Mouse (Mus musculus): Measurements from ENCODE around the gene Cdk5rap2. TPM values are rescaled to one million over a fixed set of nuclear protein-coding genes. Genes with fewer than 3 reads are reported as not detected.

The Cdk5rap2 gene
- polyA plus RNA-seq, 1 experiment from 2014 or later, result 6.5 TPM

- Histone ChIP-seq H3K4me1 (ENCODE audit: control insufficient read depth, low read depth, low read length) (no peaks in the 10 kb centered on the region), H3K27me3 (ENCODE audit: control insufficient read depth, insufficient read depth, low read depth, low read length) (no peaks in the 10 kb centered on the region), H3K4me2 (ENCODE audit: low read depth, low read length) (no peak overlapping the region), H3K9me3 (replicated peaks; ENCODE audit: control insufficient read depth, low read length) (no peaks in the 10 kb centered on the region), H3K9ac (ENCODE audit: low read depth, low read length) (no peak overlapping the region), H3K4me3 (ENCODE audit: low read depth, low read length) (no peak overlapping the region), H3K27ac (ENCODE audit: low read length) (no peak overlapping the region), H3K36me3 (ENCODE audit: control insufficient read depth, insufficient read depth) (peaks cover 7% of the 10 kb centered on the region)
- WGBS (ENCODE audit: insufficient replicate concordance), result 62% methylated on average over 5 of the region's 5 CpGs
- no peak for ATAC-seq (ENCODE audit: low read depth)
Observed at GRCm38 (mm10) chr4:70399476-70399875, 10.8 kb downstream of the Cdk5rap2 start.

GRCm38 (mm10) chr4:70399074-70399473 lies 11.2 kb downstream of the Cdk5rap2 start:
- Histone ChIP-seq H3K4me1 (ENCODE audit: control insufficient read depth, low read depth, low read length) (no peaks in the 10 kb centered on the region), H3K4me3 (ENCODE audit: low read depth, low read length) (no peak overlapping the region), H3K27ac (ENCODE audit: low read length) (no peak overlapping the region), H3K9me3 (replicated peaks; ENCODE audit: control insufficient read depth, low read length) (no peaks in the 10 kb centered on the region), H3K27me3 (ENCODE audit: control insufficient read depth, insufficient read depth, low read depth, low read length) (no peaks in the 10 kb centered on the region), H3K4me2 (ENCODE audit: low read depth, low read length) (no peak overlapping the region), H3K36me3 (ENCODE audit: control insufficient read depth, insufficient read depth) (peaks cover 7% of the 10 kb centered on the region), H3K9ac (ENCODE audit: low read depth, low read length) (no peak overlapping the region)
- no peak for ATAC-seq (ENCODE audit: low read depth)
- 77% methylated on average over 2 of the region's 2 CpGs for WGBS (ENCODE audit: insufficient replicate concordance)

GRCm38 (mm10) chr4:70398088-70398487 lies 12.2 kb downstream of the Cdk5rap2 start:
- Histone ChIP-seq H3K27ac (ENCODE audit: low read length) (no peak overlapping the region), H3K36me3 (ENCODE audit: control insufficient read depth, insufficient read depth) (peaks cover 7% of the 10 kb centered on the region)

GRCm38 (mm10) chr4:70396701-70397100 lies 13.5 kb downstream of the Cdk5rap2 start:
- H3K27ac ChIP-seq (ENCODE audit: low read length), result no peak overlapping the region
- WGBS (ENCODE audit: insufficient replicate concordance), result 73% methylated on average over 5 of the region's 5 CpGs
- H3K4me2 ChIP-seq (ENCODE audit: low read depth, low read length), result no peak overlapping the region
- H3K27me3 ChIP-seq (ENCODE audit: control insufficient read depth, insufficient read depth, low read depth, low read length), result no peaks in the 10 kb centered on the region
- H3K4me1 ChIP-seq (ENCODE audit: control insufficient read depth, low read depth, low read length), result no peaks in the 10 kb centered on the region
- H3K36me3 ChIP-seq (ENCODE audit: control insufficient read depth, insufficient read depth), result peaks cover 7% of the 10 kb centered on the region
- H3K9me3 ChIP-seq (replicated peaks; ENCODE audit: control insufficient read depth, low read length), result no peaks in the 10 kb centered on the region
- ATAC-seq (ENCODE audit: low read depth), result no peak
- no peak overlapping the region for H3K4me3 ChIP-seq (ENCODE audit: low read depth, low read length)
- no peak overlapping the region for H3K9ac ChIP-seq (ENCODE audit: low read depth, low read length)

More at GRCm38 (mm10) chr4:70398088-70398487, 12.2 kb downstream of the Cdk5rap2 start:
- WGBS (ENCODE audit: insufficient replicate concordance), result 55% methylated on average over 4 of the region's 4 CpGs
- Histone ChIP-seq H3K4me2 (ENCODE audit: low read depth, low read length) (no peak overlapping the region), H3K27me3 (ENCODE audit: control insufficient read depth, insufficient read depth, low read depth, low read length) (no peaks in the 10 kb centered on the region), H3K4me3 (ENCODE audit: low read depth, low read length) (no peak overlapping the region), H3K9ac (ENCODE audit: low read depth, low read length) (no peak overlapping the region), H3K4me1 (ENCODE audit: control insufficient read depth, low read depth, low read length) (no peaks in the 10 kb centered on the region), H3K9me3 (replicated peaks; ENCODE audit: control insufficient read depth, low read length) (no peaks in the 10 kb centered on the region)
- no peak for ATAC-seq (ENCODE audit: low read depth)

- WGBS (ENCODE audit: insufficient replicate concordance), result 82% methylated on average over 2 of the region's 2 CpGs
- H3K9me3 ChIP-seq (replicated peaks; ENCODE audit: control insufficient read depth, low read length), result no peaks in the 10 kb centered on the region
- no peaks in the 10 kb centered on the region for H3K4me1 ChIP-seq (ENCODE audit: control insufficient read depth, low read depth, low read length)
- no peaks in the 10 kb centered on the region for H3K27me3 ChIP-seq (ENCODE audit: control insufficient read depth, insufficient read depth, low read depth, low read length)
- H3K36me3 ChIP-seq (ENCODE audit: control insufficient read depth, insufficient read depth), result no peaks in the 10 kb centered on the region
- no peak overlapping the region for H3K9ac ChIP-seq (ENCODE audit: low read depth, low read length)
- no peak for ATAC-seq (ENCODE audit: low read depth)
- no peak overlapping the region for H3K27ac ChIP-seq (ENCODE audit: low read length)
- no peak overlapping the region for H3K4me3 ChIP-seq (ENCODE audit: low read depth, low read length)
- no peak overlapping the region for H3K4me2 ChIP-seq (ENCODE audit: low read depth, low read length)
Observed at GRCm38 (mm10) chr4:70394736-70395135, 15.5 kb downstream of the Cdk5rap2 start.

GRCm38 (mm10) chr4:70391760-70392372 lies 18.4 kb downstream of the Cdk5rap2 start:
- Histone ChIP-seq H3K9me3 (replicated peaks; ENCODE audit: control insufficient read depth, low read length) (no peaks in the 10 kb centered on the region), H3K4me1 (ENCODE audit: control insufficient read depth, low read depth, low read length) (no peaks in the 10 kb centered on the region), H3K9ac (ENCODE audit: low read depth, low read length) (no peak overlapping the region), H3K4me3 (ENCODE audit: low read depth, low read length) (no peak overlapping the region), H3K4me2 (ENCODE audit: low read depth, low read length) (no peak overlapping the region), H3K27me3 (ENCODE audit: control insufficient read depth, insufficient read depth, low read depth, low read length) (no peaks in the 10 kb centered on the region), H3K27ac (ENCODE audit: low read length) (no peak overlapping the region), H3K36me3 (ENCODE audit: control insufficient read depth, insufficient read depth) (no peaks in the 10 kb centered on the region)
- ATAC-seq (ENCODE audit: low read depth), result no peak
- WGBS (ENCODE audit: insufficient replicate concordance), result 77% methylated on average over 11 of the region's 11 CpGs

GRCm38 (mm10) chr4:70391073-70391472 lies 19.2 kb downstream of the Cdk5rap2 start:
- WGBS (ENCODE audit: insufficient replicate concordance), result 82% methylated on average over 9 of the region's 9 CpGs
- Histone ChIP-seq H3K36me3 (ENCODE audit: control insufficient read depth, insufficient read depth) (no peaks in the 10 kb centered on the region), H3K4me1 (ENCODE audit: control insufficient read depth, low read depth, low read length) (no peaks in the 10 kb centered on the region), H3K4me2 (ENCODE audit: low read depth, low read length) (no peak overlapping the region), H3K4me3 (ENCODE audit: low read depth, low read length) (no peak overlapping the region), H3K9me3 (replicated peaks; ENCODE audit: control insufficient read depth, low read length) (no peaks in the 10 kb centered on the region), H3K27me3 (ENCODE audit: control insufficient read depth, insufficient read depth, low read depth, low read length) (no peaks in the 10 kb centered on the region), H3K9ac (ENCODE audit: low read depth, low read length) (no peak overlapping the region), H3K27ac (ENCODE audit: low read length) (no peak overlapping the region)
- no peak for ATAC-seq (ENCODE audit: low read depth)

- no peak for ATAC-seq (ENCODE audit: low read depth)
- no peak overlapping the region for H3K4me2 ChIP-seq (ENCODE audit: low read depth, low read length)
- H3K27me3 ChIP-seq (ENCODE audit: control insufficient read depth, insufficient read depth, low read depth, low read length), result no peaks in the 10 kb centered on the region
- H3K4me1 ChIP-seq (ENCODE audit: control insufficient read depth, low read depth, low read length), result no peaks in the 10 kb centered on the region
- WGBS (ENCODE audit: insufficient replicate concordance), result 82% methylated on average over 5 of the region's 5 CpGs
- H3K4me3 ChIP-seq (ENCODE audit: low read depth, low read length), result no peak overlapping the region
- H3K36me3 ChIP-seq (ENCODE audit: control insufficient read depth, insufficient read depth), result no peaks in the 10 kb centered on the region
- no peak overlapping the region for H3K27ac ChIP-seq (ENCODE audit: low read length)
- H3K9ac ChIP-seq (ENCODE audit: low read depth, low read length), result no peak overlapping the region
- H3K9me3 ChIP-seq (replicated peaks; ENCODE audit: control insufficient read depth, low read length), result no peaks in the 10 kb centered on the region
Observed at GRCm38 (mm10) chr4:70386206-70386605, 24.0 kb downstream of the Cdk5rap2 start.

GRCm38 (mm10) chr4:70377359-70377758 lies 32.9 kb downstream of the Cdk5rap2 start:
- Histone ChIP-seq H3K27ac (ENCODE audit: low read length) (no peak overlapping the region), H3K4me3 (ENCODE audit: low read depth, low read length) (no peak overlapping the region), H3K27me3 (ENCODE audit: control insufficient read depth, insufficient read depth, low read depth, low read length) (no peaks in the 10 kb centered on the region), H3K9ac (ENCODE audit: low read depth, low read length) (no peak overlapping the region), H3K36me3 (ENCODE audit: control insufficient read depth, insufficient read depth) (no peaks in the 10 kb centered on the region), H3K4me2 (ENCODE audit: low read depth, low read length) (no peak overlapping the region), H3K9me3 (replicated peaks; ENCODE audit: control insufficient read depth, low read length) (no peaks in the 10 kb centered on the region), H3K4me1 (ENCODE audit: control insufficient read depth, low read depth, low read length) (no peaks in the 10 kb centered on the region)
- no peak for ATAC-seq (ENCODE audit: low read depth)
- 75% methylated on average over 4 of the region's 4 CpGs for WGBS (ENCODE audit: insufficient replicate concordance)
